Mouse (Mus musculus) heart, embryonic 11.5 days (tissue): ENCODE data around the gene Ust. TPM values are rescaled to one million over a fixed set of nuclear protein-coding genes. Genes with fewer than 3 reads are reported as not detected.
A peak's percentile ranks its signal among the peaks of the same experiment; 100 is the strongest.
"Not testable (repeated sequence)": the region's sequence is repeated elsewhere in the genome, so short reads cannot be mapped to it uniquely, and the experiment has no call there.

Source experiments
- ATAC-seq: fragments of 200-750 bp; cut with Nextera tagmentation; replicated peaks from 2 replicates; pipeline ENCODE4 v1.8.0; 2017; ENCODE audit warnings: moderate library complexity; ENCODE audit not compliant: insufficient number of reproducible peaks, low FRiP score, low TSS enrichment
- H3K27ac ChIP-seq: fragments of 300-500 bp; sonication (generic); 2 replicates; pipeline ENCODE4 v1.5.1; 2014; ENCODE audit warnings: mild to moderate bottlenecking, low read depth, low read length
- H3K27me3 ChIP-seq: fragments of 300-500 bp; sonication (generic); 2 replicates; pipeline ENCODE4 v1.6.1; 2014; ENCODE audit warnings: mild to moderate bottlenecking, low read length, mixed read lengths; ENCODE audit not compliant: control insufficient read depth, insufficient read depth
- H3K36me3 ChIP-seq: fragments of 300-500 bp; sonication (generic); 2 replicates; pipeline ENCODE4 v1.6.1; 2014; ENCODE audit warnings: mild to moderate bottlenecking, low read length, moderate library complexity, mixed read lengths; ENCODE audit not compliant: control insufficient read depth, insufficient read depth
- H3K4me1 ChIP-seq: fragments of 300-500 bp; sonication (generic); 2 replicates; pipeline ENCODE4 v1.6.1; 2014; ENCODE audit warnings: low read length; ENCODE audit not compliant: control insufficient read depth, insufficient read depth
- H3K4me2 ChIP-seq: fragments of 300-500 bp; sonication (generic); 2 replicates; pipeline ENCODE4 v1.6.1; 2014; ENCODE audit warnings: mild to moderate bottlenecking, moderate library complexity
- H3K4me3 ChIP-seq: fragments of 300-500 bp; sonication (generic); 2 replicates; pipeline ENCODE4 v1.5.1; 2014; ENCODE audit warnings: low read depth, low read length
- H3K9ac ChIP-seq: fragments of 300-500 bp; sonication (generic); 2 replicates; pipeline ENCODE4 v1.6.1; 2014; ENCODE audit warnings: mild to moderate bottlenecking, low read depth, low read length, moderate library complexity
- H3K9me3 ChIP-seq: fragments of 300-500 bp; sonication (generic); replicated peaks from 2 replicates; pipeline ENCODE4 v1.6.1; 2016; ENCODE audit warnings: low read length; ENCODE audit not compliant: control insufficient read depth
- WGBS: fragments of 180-500 bp; shearing (Covaris S2); extraction: QIAGEN DNeasy Blood & Tissue Kit; methylation state at CpG from one replicate; pipeline ENCODE4 v1.1.7; 2014; ENCODE audit not compliant: insufficient replicate concordance; 5-methylcytosine and 5-hydroxymethylcytosine counted together
- polyA plus RNA-seq: library from polyadenylated mRNA; unstranded; fragments of >200 nt; fragmentation: Nextera tagmentation; extraction: Ambion mirVana; gene quantifications from 2 replicates; pipeline ENCODE4 v1.2.1, GENCODE M21; 2014

The Ust gene
- polyA plus RNA-seq, result 2.5 and 2.9 TPM in 2 replicates

- Histone ChIP-seq H3K36me3 (no peaks in the 10 kb centered on the region), H3K9ac (peak within 1 kb of the TSS; percentile 71), H3K4me3 (peak within 1 kb of the TSS; percentile 69), H3K9me3 (peaks cover 3% of the 10 kb centered on the region; the same call in 1 of the 2 replicates), H3K27me3 (peaks cover 17% of the 10 kb centered on the region), H3K4me2 (peak within 1 kb of the TSS; percentile 70), H3K27ac (no peak within 1 kb of the TSS), H3K4me1 (no peaks in the 10 kb centered on the region)
- under 1% methylated on average over 76 of the region's 78 CpGs for WGBS
- ATAC-seq, result peak; percentile 86
Observed at GRCm38 (mm10) chr10:8518141-8519013, at the start of gene Ust. Gene Ust (minus strand): TSS chr10:8518825.

GRCm38 (mm10) chr10:8561366-8561765, 42.7 kb upstream of the Ust start:
- H3K27ac ChIP-seq, result no peak overlapping the region
- WGBS, result 73% methylated on average over 4 of the region's 4 CpGs
- H3K4me1 ChIP-seq, result no peaks in the 10 kb centered on the region
- no peaks in the 10 kb centered on the region for H3K36me3 ChIP-seq
- no peak overlapping the region for H3K9ac ChIP-seq
- ATAC-seq, result no peak
- no peak overlapping the region for H3K4me3 ChIP-seq
- no peak overlapping the region for H3K4me2 ChIP-seq
- H3K27me3 ChIP-seq, result no peaks in the 10 kb centered on the region
- H3K9me3 ChIP-seq, result no peaks in the 10 kb centered on the region

- not testable (repeated sequence) for H3K4me2 ChIP-seq, H3K27me3 ChIP-seq, H3K4me3 ChIP-seq, H3K27ac ChIP-seq, H3K36me3 ChIP-seq, H3K4me1 ChIP-seq, H3K9ac ChIP-seq, H3K9me3 ChIP-seq, ATAC-seq
- WGBS, result 65% methylated on average over 6 of the region's 6 CpGs
Observed at GRCm38 (mm10) chr10:8559566-8559965, 40.9 kb upstream of the Ust start.

- H3K27ac ChIP-seq, H3K36me3 ChIP-seq, H3K4me2 ChIP-seq, H3K4me1 ChIP-seq, H3K9ac ChIP-seq, ATAC-seq, H3K9me3 ChIP-seq, H3K4me3 ChIP-seq, H3K27me3 ChIP-seq: not testable (repeated sequence)
Observed at GRCm38 (mm10) chr10:8552239-8552638, 33.6 kb upstream of the Ust start.

GRCm38 (mm10) chr10:8551601-8552000, 33.0 kb upstream of the Ust start:
- WGBS, result 86% methylated on average over 4 of the region's 4 CpGs
- not testable (repeated sequence) for H3K4me3 ChIP-seq, H3K9ac ChIP-seq, H3K27me3 ChIP-seq, ATAC-seq, H3K9me3 ChIP-seq, H3K4me1 ChIP-seq, H3K27ac ChIP-seq, H3K36me3 ChIP-seq, H3K4me2 ChIP-seq

- Histone ChIP-seq H3K4me3 (no peak overlapping the region), H3K4me2 (no peak overlapping the region), H3K27ac (no peak overlapping the region), H3K9ac (no peak overlapping the region), H3K27me3 (no peaks in the 10 kb centered on the region), H3K9me3 (no peaks in the 10 kb centered on the region), H3K4me1 (no peaks in the 10 kb centered on the region), H3K36me3 (no peaks in the 10 kb centered on the region)
- no peak for ATAC-seq
- WGBS, result 8% methylated on average over 1 of the region's 1 CpGs
Observed at GRCm38 (mm10) chr10:8541514-8541913, 22.9 kb upstream of the Ust start.

- Histone ChIP-seq H3K27me3 (no peaks in the 10 kb centered on the region), H3K4me3 (no peak overlapping the region), H3K9ac (no peak overlapping the region), H3K9me3 (no peaks in the 10 kb centered on the region), H3K36me3 (no peaks in the 10 kb centered on the region), H3K4me1 (no peaks in the 10 kb centered on the region), H3K27ac (no peak overlapping the region), H3K4me2 (no peak overlapping the region)
- 78% methylated on average over 3 of the region's 3 CpGs for WGBS
- no peak for ATAC-seq
Observed at GRCm38 (mm10) chr10:8535445-8535844, 16.8 kb upstream of the Ust start.

- H3K4me3 ChIP-seq, result no peak overlapping the region
Observed at GRCm38 (mm10) chr10:8531651-8532050, 13.0 kb upstream of the Ust start.

GRCm38 (mm10) chr10:8530505-8531051, 12.0 kb upstream of the Ust start:
- Histone ChIP-seq H3K27ac (no peak overlapping the region), H3K4me2 (no peak overlapping the region), H3K9me3 (no peaks in the 10 kb centered on the region), H3K27me3 (no peaks in the 10 kb centered on the region), H3K4me1 (no peaks in the 10 kb centered on the region), H3K36me3 (no peaks in the 10 kb centered on the region), H3K4me3 (no peak overlapping the region), H3K9ac (no peak overlapping the region)
- 75% methylated on average over 4 of the region's 4 CpGs for WGBS
- ATAC-seq, result no peak

More at GRCm38 (mm10) chr10:8531651-8532050, 13.0 kb upstream of the Ust start:
- ATAC-seq, result no peak
- Histone ChIP-seq H3K36me3 (no peaks in the 10 kb centered on the region), H3K27me3 (no peaks in the 10 kb centered on the region), H3K9me3 (no peaks in the 10 kb centered on the region), H3K27ac (no peak overlapping the region), H3K9ac (no peak overlapping the region), H3K4me1 (no peaks in the 10 kb centered on the region), H3K4me2 (no peak overlapping the region)
- 78% methylated on average over 3 of the region's 3 CpGs for WGBS
